Mouse (Mus musculus) spleen, adult 2 months (tissue): ENCODE results near the gene Rap1b.

ENCODE experiments used
- CTCF ChIP-seq: fragments of 200-500 bp; IDR thresholded peaks from 2 replicates; pipeline ENCODE4 v1.5.1; 2011; ENCODE audit warnings: mild to moderate bottlenecking, inconsistent platforms; ENCODE audit not compliant: insufficient read depth, insufficient read length, insufficient replicate concordance; ENCODE audit errors: extremely low read depth
- POLR2A ChIP-seq: fragments of 200-500 bp; IDR thresholded peaks from 2 replicates; pipeline ENCODE4 v1.6.1; 2011; ENCODE audit warnings: low read depth, low read length, inconsistent platforms

DNA sequence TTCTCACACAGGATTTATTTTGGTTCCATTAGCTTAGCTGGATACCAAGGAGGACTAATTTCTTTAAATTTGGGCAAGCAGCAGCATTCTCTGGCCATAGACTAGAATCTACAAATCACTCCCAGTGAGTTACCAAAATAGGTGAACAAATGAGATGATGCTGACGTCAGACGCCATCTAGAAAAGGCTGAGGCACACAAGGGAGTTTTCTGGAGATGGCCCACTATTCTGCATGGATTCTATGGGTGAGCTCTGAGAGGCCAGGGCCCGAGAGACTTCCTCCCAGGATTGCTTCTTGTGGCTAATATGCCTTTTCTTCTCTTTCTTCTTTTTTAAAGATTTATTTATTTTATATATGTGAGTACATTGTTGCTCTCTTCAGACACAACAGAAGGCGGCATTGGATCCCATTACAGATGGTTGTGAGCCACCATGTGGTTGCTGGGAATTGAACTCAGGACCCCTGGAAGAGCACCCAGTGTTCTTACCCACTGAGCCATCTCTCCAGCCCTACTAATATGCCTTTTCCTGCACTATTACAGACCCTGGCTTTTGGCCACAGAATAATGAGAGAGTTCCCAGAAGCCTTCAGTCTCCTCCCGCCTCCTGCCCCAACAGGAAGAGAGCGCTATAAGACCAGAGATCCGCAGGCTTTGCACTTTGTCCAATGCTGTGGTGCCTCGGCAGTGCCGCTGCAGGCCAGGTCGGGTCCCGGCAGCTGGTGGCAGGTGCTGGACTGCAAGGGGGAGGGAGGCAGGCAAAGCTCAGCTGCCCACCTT, 80.5 kb downstream of the Rap1b start:
- TF ChIP-seq CTCF (no peak), POLR2A (no peak)
